Mouse (Mus musculus) G1E (cell line): ENCODE data around the gene Zfp628.

Experiments
- POLR2AphosphoS5 ChIP-seq: IDR thresholded peaks from 2 replicates; pipeline ENCODE4 v1.6.1; 2012; ENCODE audit warnings: low read depth, low read length, inconsistent platforms; ENCODE audit not compliant: insufficient replicate concordance
- TAL1 ChIP-seq: conservative IDR thresholded peaks from 2 replicates; pipeline ENCODE4 v1.6.1; 2012; ENCODE audit warnings: low read depth, low read length, inconsistent platforms, mixed read lengths

DNA sequence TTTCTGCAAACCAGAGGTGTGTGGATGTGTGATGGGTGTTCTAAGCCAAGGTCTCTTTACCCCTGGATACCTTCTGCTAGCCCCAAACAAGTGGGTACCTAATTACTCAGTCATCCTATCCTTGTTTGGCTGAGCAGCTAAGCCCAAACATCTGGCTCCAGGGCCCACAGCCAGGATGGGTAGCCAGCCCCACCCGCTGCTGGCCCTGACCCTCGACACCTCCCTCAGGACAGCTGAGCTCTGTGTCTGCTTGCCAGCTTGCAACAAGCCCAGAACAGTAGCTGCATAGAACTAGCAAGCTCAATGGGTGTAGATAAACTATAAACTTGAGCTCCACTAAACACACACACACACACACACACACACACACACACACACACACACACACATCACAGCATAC, 32.8 kb downstream of the Zfp628 start:
- TF ChIP-seq TAL1, result no peak
- no peak for TF ChIP-seq POLR2AphosphoS5
